Mouse (Mus musculus): ENCODE results near the gene Fam189a2. TPM values are rescaled to one million over a fixed set of nuclear protein-coding genes. Genes with fewer than 3 reads are reported as not detected.

The Fam189a2 gene
- 1.4 and 1.5 TPM in 2 replicates for polyA plus RNA-seq (2015; fragmentation: Nextera tagmentation; extraction: Ambion mirVana)

DNA sequence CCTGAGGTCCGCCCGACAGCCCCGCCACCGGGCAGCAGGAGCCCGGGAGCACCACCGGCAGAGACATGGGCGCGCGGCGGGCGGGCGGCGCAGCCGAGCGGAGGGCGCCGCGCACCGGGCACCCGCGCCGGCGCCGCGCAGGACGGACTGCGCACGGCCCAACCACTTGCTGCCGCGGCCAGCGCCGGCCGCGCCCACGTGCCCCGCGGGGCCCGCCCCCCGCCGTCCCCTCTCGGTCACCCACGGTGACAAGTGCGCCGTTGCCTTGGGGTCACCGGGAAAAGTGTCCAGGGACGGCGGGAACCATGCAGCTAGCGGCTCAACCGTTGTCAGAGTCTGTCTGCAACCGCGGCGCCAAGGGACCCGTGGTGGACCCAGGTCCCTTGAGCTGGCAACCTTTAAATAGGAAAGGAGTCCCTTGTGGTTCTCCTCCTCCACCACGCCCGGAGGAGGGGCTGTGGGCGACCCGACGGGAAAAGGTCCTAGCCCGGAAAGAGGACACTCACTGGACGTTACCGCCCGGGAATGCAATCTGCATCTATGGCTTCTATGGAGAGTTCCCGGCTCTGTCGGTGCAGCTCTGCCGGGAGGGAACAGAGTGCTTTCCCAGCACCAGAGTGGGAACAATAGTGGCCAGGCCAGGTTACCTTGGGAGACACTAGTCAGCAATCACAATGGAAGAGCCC, at the start of gene Fam189a2:
Gene Fam189a2 (minus strand): TSS at position 149 of the 686 bp plus-strand sequence.
- Histone ChIP-seq H3K4me3 (peak within 1 kb of the TSS; percentile 64), H3K4me2 (peak within 1 kb of the TSS; percentile 90), H3K27me3 (peaks cover 47% of the 10 kb centered on the region), H3K27ac (peak within 1 kb of the TSS; percentile 67), H3K36me3 (no peaks in the 10 kb centered on the region), H3K9me3 (no peaks in the 10 kb centered on the region), H3K9ac (peak within 1 kb of the TSS; percentile 64), H3K4me1 (peaks cover 18% of the 10 kb centered on the region)
- WGBS = 0% methylated on average over 54 of the region's 65 CpGs
- peak; percentile 84; the same call in 1 of the 2 replicates for ATAC-seq (ENCODE audit: borderline replicate concordance, extremely low read depth, low FRiP score, low TSS enrichment)

GRCm38 (mm10) chr19:24077658-24078057, 46.8 kb upstream of the Fam189a2 start:
- Histone ChIP-seq H3K4me1 (no peaks in the 10 kb centered on the region), H3K9me3 (no peaks in the 10 kb centered on the region), H3K9ac (no peak overlapping the region), H3K4me2 (no peak overlapping the region), H3K36me3 (no peaks in the 10 kb centered on the region), H3K4me3 (no peak overlapping the region), H3K27me3 (no peaks in the 10 kb centered on the region), H3K27ac (no peak overlapping the region)
- no peak for ATAC-seq (ENCODE audit: borderline replicate concordance, extremely low read depth, low FRiP score, low TSS enrichment)
- WGBS = 96% methylated on average over 3 of the region's 3 CpGs

DNA sequence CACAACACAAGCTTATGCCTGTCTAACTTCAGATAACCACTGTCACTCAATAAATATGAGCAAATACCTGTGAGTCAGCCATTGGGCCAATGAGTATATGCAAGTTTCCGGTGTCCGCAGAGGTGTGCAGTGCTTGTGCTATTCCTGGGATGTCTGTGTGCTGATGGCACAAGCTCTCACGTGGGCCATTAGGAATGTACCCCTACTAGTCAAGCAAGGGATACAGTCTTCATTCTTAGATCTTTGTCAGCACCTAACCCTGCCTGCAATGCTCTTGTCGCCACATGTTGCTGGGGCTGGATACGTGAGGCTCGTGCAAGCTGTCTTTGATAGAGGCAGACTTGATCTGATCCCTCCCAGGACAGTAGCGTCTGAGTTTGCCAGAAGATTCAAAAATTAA, 45.7 kb upstream of the Fam189a2 start:
- no peaks in the 10 kb centered on the region for H3K9me3 ChIP-seq
- no peak for ATAC-seq (ENCODE audit: borderline replicate concordance, extremely low read depth, low FRiP score, low TSS enrichment)

DNA sequence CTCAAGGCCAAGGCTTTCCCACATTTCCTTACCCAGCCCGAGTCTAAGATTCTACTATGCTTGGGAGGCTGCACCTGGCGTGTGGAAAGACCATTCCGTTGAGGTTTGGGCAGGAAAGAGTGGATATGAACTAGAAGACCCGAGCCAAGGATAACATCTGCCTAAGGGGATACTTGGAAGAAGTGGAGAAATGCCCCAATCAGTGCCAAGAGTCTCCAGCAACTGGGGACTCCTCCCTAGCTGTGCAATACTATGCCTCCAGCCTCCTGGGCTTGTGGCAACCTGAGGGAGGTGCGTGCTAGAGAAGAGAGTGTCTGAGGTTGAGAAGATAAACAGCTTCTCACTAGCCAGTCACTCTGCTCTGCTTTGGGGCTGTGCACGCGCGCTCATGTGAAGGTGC, 45.1 kb upstream of the Fam189a2 start:
- Histone ChIP-seq H3K9me3 (no peaks in the 10 kb centered on the region), H3K4me3 (no peak overlapping the region), H3K9ac (no peak overlapping the region), H3K27ac (no peak overlapping the region), H3K4me2 (no peak overlapping the region), H3K36me3 (no peaks in the 10 kb centered on the region), H3K27me3 (no peaks in the 10 kb centered on the region), H3K4me1 (no peaks in the 10 kb centered on the region)
- WGBS = 76% methylated on average over 8 of the region's 8 CpGs
- no peak for ATAC-seq (ENCODE audit: borderline replicate concordance, extremely low read depth, low FRiP score, low TSS enrichment)

More for the DNA sequence above, 45.7 kb upstream of the Fam189a2 start:
- Histone ChIP-seq H3K4me2 (no peak overlapping the region), H3K4me3 (no peak overlapping the region), H3K9ac (no peak overlapping the region), H3K36me3 (no peaks in the 10 kb centered on the region), H3K27me3 (no peaks in the 10 kb centered on the region), H3K27ac (no peak overlapping the region), H3K4me1 (no peaks in the 10 kb centered on the region)
- 76% methylated on average over 7 of the region's 7 CpGs for WGBS

- no peak for ATAC-seq (ENCODE audit: borderline replicate concordance, extremely low read depth, low FRiP score, low TSS enrichment)
- 71% methylated on average over 4 of the region's 4 CpGs for WGBS
- H3K4me1 ChIP-seq = no peaks in the 10 kb centered on the region
These were observed 42.3 kb upstream of the Fam189a2 start for GRCm38 (mm10) chr19:24073155-24073554.

DNA sequence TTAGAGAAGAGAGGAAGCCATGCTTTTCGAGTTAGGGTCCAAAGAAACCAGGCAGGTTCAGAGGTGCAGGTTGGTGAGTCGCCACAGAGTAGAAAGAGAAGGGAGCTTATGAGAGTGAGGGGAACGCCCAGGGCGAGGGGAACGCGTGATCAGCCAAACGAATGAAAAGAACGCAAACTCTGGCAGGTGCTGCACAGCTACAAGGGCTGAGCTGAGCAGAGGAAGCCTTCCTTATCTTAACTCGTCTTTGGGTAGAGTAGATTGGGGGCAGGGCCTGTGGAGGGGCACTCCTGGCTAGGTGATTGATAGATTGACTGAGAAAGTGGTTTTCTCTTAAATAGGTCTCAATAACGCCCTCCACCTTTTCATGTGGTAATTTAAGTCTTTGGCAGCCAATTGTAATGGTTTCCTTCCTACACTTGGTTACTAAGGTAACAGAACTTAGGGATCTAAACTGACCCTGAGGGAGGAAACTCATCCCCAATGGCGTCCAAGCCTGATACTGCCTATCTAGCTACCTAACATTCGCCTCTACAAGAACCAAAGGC, 33.6 kb upstream of the Fam189a2 start:
- no peaks in the 10 kb centered on the region for H3K9me3 ChIP-seq
- H3K27me3 ChIP-seq = no peaks in the 10 kb centered on the region
- no peaks in the 10 kb centered on the region for H3K36me3 ChIP-seq
- WGBS = 51% methylated on average over 12 of the region's 12 CpGs
- H3K4me2 ChIP-seq = no peak overlapping the region
- no peak for ATAC-seq (ENCODE audit: borderline replicate concordance, extremely low read depth, low FRiP score, low TSS enrichment)
- H3K4me1 ChIP-seq = no peaks in the 10 kb centered on the region
- H3K9ac ChIP-seq = no peak overlapping the region
- H3K4me3 ChIP-seq = no peak overlapping the region
- no peak overlapping the region for H3K27ac ChIP-seq

More at GRCm38 (mm10) chr19:24073155-24073554, 42.3 kb upstream of the Fam189a2 start:
- Histone ChIP-seq H3K9ac (no peak overlapping the region), H3K36me3 (no peaks in the 10 kb centered on the region), H3K27me3 (no peaks in the 10 kb centered on the region), H3K27ac (no peak overlapping the region), H3K9me3 (no peaks in the 10 kb centered on the region), H3K4me2 (no peak overlapping the region), H3K4me3 (no peak overlapping the region)

GRCm38 (mm10) chr19:24063585-24063984, 32.8 kb upstream of the Fam189a2 start:
- no peak overlapping the region for H3K27ac ChIP-seq
- H3K4me2 ChIP-seq = no peak overlapping the region
- no peak overlapping the region for H3K9ac ChIP-seq
- no peak for ATAC-seq (ENCODE audit: borderline replicate concordance, extremely low read depth, low FRiP score, low TSS enrichment)
- WGBS = 61% methylated on average over 4 of the region's 4 CpGs
- no peaks in the 10 kb centered on the region for H3K9me3 ChIP-seq
- H3K4me1 ChIP-seq = no peaks in the 10 kb centered on the region
- no peaks in the 10 kb centered on the region for H3K36me3 ChIP-seq
- no peaks in the 10 kb centered on the region for H3K27me3 ChIP-seq
- H3K4me3 ChIP-seq = no peak overlapping the region

DNA sequence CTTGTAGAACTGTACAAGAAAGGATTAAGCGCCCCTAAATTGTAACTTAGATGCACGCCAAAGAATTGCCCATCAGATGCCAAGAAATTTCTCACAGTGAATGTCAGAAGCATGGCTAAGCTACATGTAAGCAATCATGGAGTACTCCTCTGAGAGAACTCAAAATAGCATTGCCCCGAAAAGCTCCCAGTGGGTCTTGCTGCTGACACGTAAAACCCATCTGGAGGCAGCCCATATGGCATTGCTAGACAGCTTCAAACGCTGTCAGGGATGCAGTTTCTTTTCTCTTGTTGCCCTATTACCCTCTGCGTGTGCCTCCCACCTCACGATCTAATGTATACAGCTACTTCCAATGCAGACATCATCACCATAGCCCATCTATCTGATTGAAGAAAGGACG, 28.0 kb upstream of the Fam189a2 start:
- Histone ChIP-seq H3K27ac (no peak overlapping the region; the same call in 1 of the 2 replicates), H3K4me3 (no peak overlapping the region), H3K4me2 (no peak overlapping the region), H3K36me3 (no peaks in the 10 kb centered on the region), H3K27me3 (no peaks in the 10 kb centered on the region), H3K9me3 (no peaks in the 10 kb centered on the region), H3K9ac (no peak overlapping the region), H3K4me1 (peaks cover 19% of the 10 kb centered on the region)
- ATAC-seq (ENCODE audit: borderline replicate concordance, extremely low read depth, low FRiP score, low TSS enrichment) = peak; percentile 11; the same call in 1 of the 2 replicates
- 48% methylated on average over 8 of the region's 8 CpGs for WGBS

DNA sequence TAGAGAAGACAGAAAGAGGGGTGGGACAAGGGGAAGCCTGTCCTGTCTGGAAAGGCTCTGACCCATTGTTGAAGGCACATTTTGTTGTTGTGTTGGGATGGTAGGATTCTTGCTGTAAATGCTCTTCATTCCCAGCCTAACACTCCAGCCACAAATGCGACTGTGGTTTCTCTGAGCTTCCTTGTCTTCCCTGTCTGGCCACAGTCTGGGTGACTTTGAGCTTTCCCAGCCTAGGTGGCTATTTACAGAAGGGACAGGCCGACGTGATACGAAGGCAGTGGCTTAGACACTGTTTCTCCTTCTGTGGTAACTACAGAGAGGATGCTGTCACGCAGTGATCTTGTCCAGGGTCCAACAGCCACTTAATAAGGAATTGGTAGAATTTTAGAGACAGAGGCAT, 27.2 kb upstream of the Fam189a2 start:
- Histone ChIP-seq H3K36me3 (no peaks in the 10 kb centered on the region), H3K27ac (no peak overlapping the region), H3K9me3 (no peaks in the 10 kb centered on the region), H3K4me1 (peaks cover 26% of the 10 kb centered on the region), H3K4me3 (no peak overlapping the region), H3K4me2 (no peak overlapping the region), H3K9ac (no peak overlapping the region), H3K27me3 (no peaks in the 10 kb centered on the region)
- peak; percentile 25; the same call in 1 of the 2 replicates for ATAC-seq (ENCODE audit: borderline replicate concordance, extremely low read depth, low FRiP score, low TSS enrichment)
- 31% methylated on average over 5 of the region's 5 CpGs for WGBS

- Histone ChIP-seq H3K27ac (no peak overlapping the region), H3K4me2 (no peak overlapping the region), H3K27me3 (no peaks in the 10 kb centered on the region), H3K9me3 (no peaks in the 10 kb centered on the region), H3K36me3 (no peaks in the 10 kb centered on the region), H3K4me3 (no peak overlapping the region), H3K9ac (no peak overlapping the region), H3K4me1 (peaks cover 26% of the 10 kb centered on the region)
- 97% methylated on average over 1 of the region's 1 CpGs for WGBS
- no peak for ATAC-seq (ENCODE audit: borderline replicate concordance, extremely low read depth, low FRiP score, low TSS enrichment)
These were observed 26.1 kb upstream of the Fam189a2 start for GRCm38 (mm10) chr19:24056880-24057279.

DNA sequence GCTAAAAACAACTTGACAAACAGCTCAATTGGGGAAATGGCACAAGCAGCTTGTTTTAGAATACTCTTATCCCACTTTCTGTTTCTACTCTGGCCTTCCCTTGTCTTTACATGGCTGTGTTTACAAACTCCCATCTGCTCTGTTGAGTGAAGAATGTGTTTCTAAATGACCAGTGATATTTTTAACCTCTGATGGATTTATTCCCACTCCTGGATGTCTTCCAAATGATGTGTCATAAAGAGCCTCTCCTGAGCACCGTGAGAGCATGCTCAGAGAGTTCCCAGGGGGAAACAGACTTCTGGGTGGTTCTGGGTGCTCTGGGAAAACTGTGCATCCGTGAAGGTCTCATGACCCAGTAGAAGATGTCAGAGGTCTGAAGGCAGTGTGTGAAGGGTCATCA, 24.1 kb upstream of the Fam189a2 start:
- Histone ChIP-seq H3K4me2 (no peak overlapping the region), H3K27me3 (no peaks in the 10 kb centered on the region), H3K36me3 (no peaks in the 10 kb centered on the region), H3K9ac (no peak overlapping the region), H3K4me3 (no peak overlapping the region), H3K9me3 (no peaks in the 10 kb centered on the region), H3K27ac (peak overlapping the region; percentile 76), H3K4me1 (peaks cover 35% of the 10 kb centered on the region)
- 21% methylated on average over 2 of the region's 2 CpGs for WGBS
- peak; percentile 81 for ATAC-seq (ENCODE audit: borderline replicate concordance, extremely low read depth, low FRiP score, low TSS enrichment)

DNA sequence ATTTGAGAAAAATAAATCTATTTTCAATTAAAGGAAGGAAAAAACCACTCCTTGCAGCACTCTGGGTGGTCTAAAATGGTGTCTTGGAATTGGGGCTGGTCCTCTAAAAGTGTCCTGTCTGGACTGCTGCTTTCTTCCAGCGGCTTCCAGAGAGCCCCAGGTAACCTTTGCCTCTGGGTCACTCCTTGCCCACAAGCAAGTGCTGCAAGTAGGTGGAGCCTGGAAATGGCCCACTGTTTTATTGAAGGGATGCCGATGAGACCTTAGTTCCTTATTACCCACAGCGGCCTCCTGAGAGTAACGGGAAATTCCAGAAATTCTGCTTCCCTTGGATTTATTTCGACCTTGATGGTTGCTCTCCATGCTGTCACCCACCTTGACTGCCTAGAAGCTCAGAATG, 23.4 kb upstream of the Fam189a2 start:
- 32% methylated on average over 5 of the region's 5 CpGs for WGBS
- H3K9ac ChIP-seq = no peak overlapping the region
- H3K27me3 ChIP-seq = no peaks in the 10 kb centered on the region
- H3K4me1 ChIP-seq = peaks cover 42% of the 10 kb centered on the region
- H3K36me3 ChIP-seq = no peaks in the 10 kb centered on the region
- H3K9me3 ChIP-seq = no peaks in the 10 kb centered on the region
- ATAC-seq (ENCODE audit: borderline replicate concordance, extremely low read depth, low FRiP score, low TSS enrichment) = no peak
- no peak overlapping the region for H3K4me3 ChIP-seq
- H3K27ac ChIP-seq = peak overlapping the region; percentile 76
- H3K4me2 ChIP-seq = peak overlapping the region; percentile 21; the same call in 1 of the 2 replicates
